Mouse (Mus musculus): ENCODE data around the gene Mrpl16.

DNA sequence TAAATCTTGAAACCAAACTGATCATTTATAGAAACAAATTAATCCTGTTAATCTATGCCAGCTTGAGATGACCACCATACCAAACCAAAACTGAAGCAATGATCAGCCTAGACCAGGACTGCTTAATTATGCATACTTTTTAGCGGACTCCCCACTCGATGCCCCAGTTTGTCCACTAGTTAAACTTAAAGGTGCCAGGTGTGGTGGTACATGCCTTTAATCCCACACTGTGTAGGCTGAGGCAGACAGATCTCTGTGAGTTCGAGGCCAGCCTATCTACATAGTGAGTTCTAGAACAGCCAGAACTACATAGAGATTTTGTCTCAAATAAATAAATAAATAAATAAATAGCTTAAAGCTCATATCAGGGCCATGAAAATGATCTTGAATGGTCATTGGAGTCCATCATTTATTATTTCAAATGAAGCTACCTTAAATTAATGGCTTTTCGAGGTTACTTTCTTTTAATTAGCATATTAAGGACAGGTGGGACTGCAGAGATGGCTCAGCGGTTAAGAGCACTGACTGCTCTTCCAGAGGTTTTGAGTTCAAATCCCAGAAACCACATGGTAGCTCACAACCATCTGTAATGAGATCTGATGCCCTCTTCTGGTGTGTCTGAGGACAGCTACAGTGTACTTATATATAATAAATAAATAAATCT is 802 bp upstream of the Mrpl16 start:
- TF ChIP-seq CTCF (IDR thresholded peaks at IDR 0.05; ENCODE audit: extremely low read depth, insufficient read length, insufficient replicate concordance, low read depth, low read length): no peak
- TF ChIP-seq POLR2A (IDR thresholded peaks at IDR 0.05; ENCODE audit: low read depth, low read length): no peak

Data from small intestine, adult 2 months (tissue).